Mouse (Mus musculus) thymus, adult 18-20 months (tissue): ENCODE measurements around the gene Mxd4.

Experiments
- DNase-seq, 2 experiments: peaks; one replicate each; pipeline ENCODE4 v3.0.0; 2022; ENCODE audit warnings: mixed read lengths in 2 of 2

The Mxd4 gene

DNA sequence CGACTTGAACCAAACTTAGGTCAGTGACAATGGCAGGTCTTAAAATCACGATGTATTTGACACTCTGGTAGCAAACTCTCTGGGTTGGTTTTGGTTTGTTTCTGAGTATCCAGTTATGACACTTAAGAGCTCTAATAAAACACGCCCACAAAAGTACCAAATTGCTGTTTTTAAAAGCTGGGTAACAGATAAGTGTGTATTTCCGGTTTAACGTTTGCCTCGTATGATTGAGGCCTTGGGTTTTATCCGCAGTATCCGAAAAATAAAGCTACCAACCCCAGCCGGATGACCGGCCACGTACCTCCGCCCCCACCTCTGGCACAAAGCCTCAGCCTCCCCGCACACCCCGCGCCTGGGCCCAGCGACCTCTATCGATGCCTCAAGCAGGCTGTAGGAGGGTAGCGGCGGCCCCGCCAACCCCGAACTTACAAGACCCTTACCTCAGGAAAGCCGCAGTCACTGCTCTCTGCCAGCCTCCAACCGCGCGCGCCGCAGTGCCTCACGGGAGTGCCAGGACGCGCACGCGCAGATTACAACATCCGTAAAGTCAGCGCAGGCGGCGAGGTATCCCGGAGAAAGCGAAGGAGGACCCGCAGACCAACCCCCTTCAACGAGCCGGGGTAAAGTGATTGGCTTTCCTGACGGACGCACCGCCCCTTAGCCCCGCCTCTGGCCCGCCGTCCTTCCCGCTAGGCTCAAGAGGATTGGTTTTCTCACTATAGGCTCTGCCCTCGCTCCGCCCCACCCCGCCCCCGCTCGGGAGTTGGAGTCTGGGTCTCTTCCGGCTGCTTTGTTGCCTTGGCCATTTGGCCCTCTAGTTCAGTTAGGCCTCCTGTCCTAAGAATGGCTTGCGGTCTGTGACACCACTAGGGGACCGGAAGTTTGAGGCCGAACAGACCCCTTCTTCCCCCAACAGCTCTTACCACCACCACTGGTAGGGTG lies 18.3 kb downstream of the Mxd4 start, which contains the start of the genes Poln and Haus3:
TSS of gene Poln (minus strand) at position 499 of the 942 bp plus-strand sequence.
TSS of gene Haus3 (minus strand) at position 578 of the 942 bp plus-strand sequence.
- peak; percentile 98 to 99 for DNase-seq

DNA sequence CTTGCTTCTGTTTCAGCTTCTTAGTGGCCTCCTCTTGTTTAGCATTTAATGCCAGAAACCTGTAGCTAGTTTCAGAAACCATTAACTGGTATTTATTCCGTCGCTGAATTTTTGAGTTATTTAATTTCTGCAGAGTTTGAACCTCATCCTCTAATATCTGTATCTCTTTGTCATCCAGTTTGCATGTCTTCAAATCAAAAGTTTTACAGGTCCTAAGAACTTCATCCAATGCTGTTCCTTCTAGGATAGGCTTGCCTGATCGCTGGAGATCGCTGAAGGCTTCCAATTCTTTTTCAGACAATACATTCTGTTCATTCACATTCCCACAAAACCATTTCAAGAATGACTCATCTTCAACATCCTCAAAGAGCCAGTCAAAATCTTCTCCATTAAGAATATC lies 19.7 kb downstream of the Mxd4 start:
- DNase-seq, result no peak

DNA sequence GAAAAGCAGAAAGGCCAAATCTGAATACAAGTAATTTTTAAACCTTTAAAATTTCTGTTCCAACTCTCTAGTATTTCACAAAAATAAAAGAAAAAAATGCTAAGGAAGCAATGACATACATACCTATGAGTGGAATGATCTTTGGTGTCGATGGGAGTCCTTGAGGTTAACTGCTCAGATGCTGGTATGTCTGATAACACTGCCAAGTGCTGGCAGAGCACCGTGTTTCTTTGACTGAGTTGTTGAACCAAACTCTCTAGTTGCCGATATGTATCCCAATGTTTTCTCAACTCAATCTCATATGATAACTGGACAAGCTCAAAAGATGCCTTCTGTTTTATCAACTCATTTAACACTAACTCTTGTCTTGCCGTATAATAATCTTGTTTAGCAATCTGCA lies 21.7 kb downstream of the Mxd4 start:
- no peak for DNase-seq

DNA sequence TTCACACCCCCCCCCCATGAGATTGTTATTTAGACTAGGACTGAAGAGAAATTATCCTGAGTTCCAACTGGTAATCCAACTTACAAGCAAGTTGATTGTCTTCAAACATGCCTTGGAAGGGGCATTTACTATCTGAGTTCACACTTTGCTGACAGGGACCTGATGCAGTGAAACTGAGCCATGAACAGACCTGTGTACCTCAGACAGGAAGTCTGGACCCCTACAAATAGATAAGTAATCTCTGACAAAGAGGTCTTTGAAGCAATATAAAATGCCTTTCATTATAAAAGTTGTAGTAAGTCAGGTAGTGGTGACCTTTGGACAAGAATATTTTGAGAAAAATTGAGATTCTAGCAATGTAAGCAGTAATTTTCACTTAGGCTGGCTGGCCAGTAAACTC lies 39.0 kb downstream of the Mxd4 start:
- DNase-seq, result no peak

DNA sequence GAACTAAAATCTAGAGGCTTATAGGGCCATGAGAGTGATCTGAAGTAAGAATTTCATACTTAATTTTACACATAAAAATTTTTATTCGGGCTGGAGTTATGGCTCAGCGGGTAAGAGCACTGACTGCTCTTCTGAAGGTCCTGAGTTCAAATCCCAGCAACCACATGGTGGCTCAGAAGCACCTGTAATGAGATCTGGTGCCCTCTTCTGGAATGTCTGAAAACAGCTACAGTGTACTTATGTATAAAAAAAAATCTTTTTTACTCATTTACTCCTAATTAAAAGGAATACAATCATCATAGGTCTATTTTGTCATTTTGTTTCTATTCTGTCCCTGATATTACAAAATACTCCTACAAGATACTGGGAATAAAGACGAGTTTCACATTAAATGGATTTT lies 40.0 kb downstream of the Mxd4 start:
- DNase-seq, result no peak

DNA sequence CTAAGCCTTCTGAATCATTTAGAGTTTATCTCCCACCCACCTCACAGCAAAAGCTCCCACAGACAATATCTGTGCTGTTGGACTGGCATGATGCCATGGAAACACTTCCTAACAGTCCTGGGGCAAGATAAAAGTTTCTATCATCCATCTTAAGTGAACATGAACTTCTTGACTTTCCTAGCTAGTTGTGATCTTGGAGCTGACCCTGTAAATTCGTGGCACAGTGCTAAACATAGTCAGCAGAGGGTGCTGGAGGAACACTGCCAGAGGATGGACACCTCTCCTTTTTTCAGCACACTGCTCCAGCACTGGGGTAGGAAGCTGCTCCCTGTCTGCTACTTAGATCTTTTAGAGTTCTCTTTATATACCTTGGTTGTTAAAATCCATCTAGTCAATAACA lies 47.8 kb downstream of the Mxd4 start:
- DNase-seq, result peak; percentile 9 to 42

DNA sequence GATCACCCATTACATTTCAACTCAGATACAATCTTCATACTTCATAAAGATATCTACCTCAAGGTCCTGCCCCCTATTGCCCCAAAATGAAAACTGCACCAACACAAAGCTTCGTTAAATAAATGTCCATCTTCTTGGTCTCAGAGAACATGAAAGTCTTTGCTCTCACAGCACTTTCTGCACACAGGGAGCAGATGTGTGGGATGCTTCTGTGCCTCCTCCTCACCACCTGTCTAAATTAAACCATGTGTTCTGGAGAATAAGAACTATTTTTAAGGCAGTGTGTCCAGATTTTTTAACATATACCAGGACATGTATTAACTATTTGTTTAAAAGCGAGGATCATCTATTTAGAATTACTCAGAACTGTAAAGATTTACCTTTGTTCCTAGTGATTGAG lies 54.8 kb downstream of the Mxd4 start:
- DNase-seq, result no peak

DNA sequence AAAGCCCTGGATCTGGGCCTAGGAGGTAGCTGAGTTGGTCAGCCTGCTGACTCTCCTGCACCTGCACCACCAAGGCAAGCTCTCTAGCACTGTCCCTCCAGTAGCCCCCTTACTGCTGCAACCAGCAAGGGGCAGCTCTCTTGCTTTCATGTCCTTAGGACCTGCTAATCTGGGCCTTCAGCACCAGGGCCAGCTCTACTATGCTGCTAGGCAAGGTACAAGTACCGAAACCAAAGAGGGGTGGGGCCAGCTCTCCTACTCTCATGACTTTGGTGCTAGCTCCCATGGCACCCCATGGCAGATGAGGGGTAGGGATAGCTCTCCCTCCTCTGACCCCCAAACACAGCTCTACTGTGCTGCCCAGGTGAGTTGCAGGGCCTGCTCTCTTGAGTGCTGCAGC lies 63.4 kb downstream of the Mxd4 start:
- no peak for DNase-seq
